Mouse (Mus musculus): ENCODE measurements around the gene Scn4b. TPM values are rescaled to one million over a fixed set of nuclear protein-coding genes. Genes with fewer than 3 reads are reported as not detected.

Scn4b gene
- polyA plus RNA-seq, 1 experiment, result 0.02 TPM

GRCm38 (mm10) chr9:45189661-45190174, 51.5 kb downstream of the Scn4b start:
- H3K27me3 ChIP-seq (ENCODE audit: control insufficient read depth, insufficient read depth, low read length), result no peaks in the 10 kb centered on the region
- no peaks in the 10 kb centered on the region for H3K36me3 ChIP-seq (ENCODE audit: control insufficient read depth, insufficient read depth, low read length)
- no peak overlapping the region for H3K27ac ChIP-seq (ENCODE audit: control insufficient read depth, insufficient read depth, low read depth, low read length)
- H3K4me1 ChIP-seq (ENCODE audit: control insufficient read depth, insufficient read depth, low read length), result no peaks in the 10 kb centered on the region
- no peak overlapping the region for H3K4me3 ChIP-seq (ENCODE audit: control insufficient read depth, low read depth, low read length)
- TF ChIP-seq CTCF (IDR thresholded peaks at IDR 0.05; ENCODE audit: control insufficient read depth, insufficient read depth, insufficient replicate concordance, low read depth, low read length), result no peak
- TF ChIP-seq POLR2A (IDR thresholded peaks at IDR 0.05; ENCODE audit: control insufficient read depth, low read depth, low read length), result no peak

- Histone ChIP-seq H3K36me3 (ENCODE audit: control insufficient read depth, insufficient read depth, low read length) (no peaks in the 10 kb centered on the region), H3K4me1 (ENCODE audit: control insufficient read depth, insufficient read depth, low read length) (no peaks in the 10 kb centered on the region), H3K4me3 (ENCODE audit: control insufficient read depth, low read depth, low read length) (no peak overlapping the region), H3K27me3 (ENCODE audit: control insufficient read depth, insufficient read depth, low read length) (no peaks in the 10 kb centered on the region), H3K27ac (ENCODE audit: control insufficient read depth, insufficient read depth, low read depth, low read length) (no peak overlapping the region)
- TF ChIP-seq POLR2A (IDR thresholded peaks at IDR 0.05; ENCODE audit: control insufficient read depth, low read depth, low read length), result no peak
- TF ChIP-seq CTCF (IDR thresholded peaks at IDR 0.05; ENCODE audit: control insufficient read depth, insufficient read depth, insufficient replicate concordance, low read depth, low read length), result no peak
Observed at GRCm38 (mm10) chr9:45195468-45195867, 57.3 kb downstream of the Scn4b start.

- no peak overlapping the region for H3K27ac ChIP-seq (ENCODE audit: control insufficient read depth, insufficient read depth, low read depth, low read length)
- no peaks in the 10 kb centered on the region for H3K4me1 ChIP-seq (ENCODE audit: control insufficient read depth, insufficient read depth, low read length)
- no peak overlapping the region for H3K4me3 ChIP-seq (ENCODE audit: control insufficient read depth, low read depth, low read length)
- TF ChIP-seq CTCF (IDR thresholded peaks at IDR 0.05; ENCODE audit: control insufficient read depth, insufficient read depth, insufficient replicate concordance, low read depth, low read length), result no peak
- TF ChIP-seq POLR2A (IDR thresholded peaks at IDR 0.05; ENCODE audit: control insufficient read depth, low read depth, low read length), result no peak
- no peaks in the 10 kb centered on the region for H3K36me3 ChIP-seq (ENCODE audit: control insufficient read depth, insufficient read depth, low read length)
- no peaks in the 10 kb centered on the region for H3K27me3 ChIP-seq (ENCODE audit: control insufficient read depth, insufficient read depth, low read length)
Observed at GRCm38 (mm10) chr9:45196125-45196830, 58.1 kb downstream of the Scn4b start.

GRCm38 (mm10) chr9:45197549-45197948, 59.4 kb downstream of the Scn4b start:
- no peak overlapping the region for H3K27ac ChIP-seq (ENCODE audit: control insufficient read depth, insufficient read depth, low read depth, low read length)
- TF ChIP-seq POLR2A (IDR thresholded peaks at IDR 0.05; ENCODE audit: control insufficient read depth, low read depth, low read length), result no peak
- no peak for TF ChIP-seq CTCF (IDR thresholded peaks at IDR 0.05; ENCODE audit: control insufficient read depth, insufficient read depth, insufficient replicate concordance, low read depth, low read length)
- no peaks in the 10 kb centered on the region for H3K27me3 ChIP-seq (ENCODE audit: control insufficient read depth, insufficient read depth, low read length)
- no peaks in the 10 kb centered on the region for H3K36me3 ChIP-seq (ENCODE audit: control insufficient read depth, insufficient read depth, low read length)
- no peak overlapping the region for H3K4me3 ChIP-seq (ENCODE audit: control insufficient read depth, low read depth, low read length)
- no peaks in the 10 kb centered on the region for H3K4me1 ChIP-seq (ENCODE audit: control insufficient read depth, insufficient read depth, low read length)

DNA sequence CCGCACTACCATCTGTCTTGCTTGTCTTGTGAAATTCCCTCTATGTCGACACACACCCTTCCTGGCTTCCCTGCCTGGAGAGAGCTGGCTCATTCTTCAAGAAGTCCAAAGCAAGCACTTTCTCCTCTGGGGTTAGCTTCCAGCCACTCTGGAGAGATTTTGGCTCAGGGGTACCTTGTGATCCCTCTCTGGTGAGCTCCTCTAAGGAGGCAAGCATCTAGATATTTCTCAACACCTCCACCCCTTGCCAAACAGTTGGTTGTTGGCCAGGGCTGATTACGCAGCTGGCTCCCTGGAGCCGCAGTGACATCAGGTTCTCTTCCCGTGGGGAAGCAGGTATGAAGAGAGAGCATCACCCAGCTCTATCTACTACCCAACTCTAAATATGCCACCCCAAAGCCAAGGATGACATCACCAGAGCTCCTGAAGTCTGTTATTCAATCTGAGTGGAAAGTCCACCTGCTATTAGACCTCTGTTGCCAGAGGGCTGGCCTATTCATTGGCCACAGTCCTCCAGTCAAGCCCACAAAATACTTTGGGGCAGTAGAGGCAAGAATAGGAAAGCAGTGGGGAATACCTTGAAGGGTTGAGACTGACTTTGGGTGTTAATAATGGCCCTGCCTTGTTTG, 63.2 kb downstream of the Scn4b start:
- H3K4me3 ChIP-seq (ENCODE audit: control insufficient read depth, low read depth, low read length), result no peak overlapping the region

DNA sequence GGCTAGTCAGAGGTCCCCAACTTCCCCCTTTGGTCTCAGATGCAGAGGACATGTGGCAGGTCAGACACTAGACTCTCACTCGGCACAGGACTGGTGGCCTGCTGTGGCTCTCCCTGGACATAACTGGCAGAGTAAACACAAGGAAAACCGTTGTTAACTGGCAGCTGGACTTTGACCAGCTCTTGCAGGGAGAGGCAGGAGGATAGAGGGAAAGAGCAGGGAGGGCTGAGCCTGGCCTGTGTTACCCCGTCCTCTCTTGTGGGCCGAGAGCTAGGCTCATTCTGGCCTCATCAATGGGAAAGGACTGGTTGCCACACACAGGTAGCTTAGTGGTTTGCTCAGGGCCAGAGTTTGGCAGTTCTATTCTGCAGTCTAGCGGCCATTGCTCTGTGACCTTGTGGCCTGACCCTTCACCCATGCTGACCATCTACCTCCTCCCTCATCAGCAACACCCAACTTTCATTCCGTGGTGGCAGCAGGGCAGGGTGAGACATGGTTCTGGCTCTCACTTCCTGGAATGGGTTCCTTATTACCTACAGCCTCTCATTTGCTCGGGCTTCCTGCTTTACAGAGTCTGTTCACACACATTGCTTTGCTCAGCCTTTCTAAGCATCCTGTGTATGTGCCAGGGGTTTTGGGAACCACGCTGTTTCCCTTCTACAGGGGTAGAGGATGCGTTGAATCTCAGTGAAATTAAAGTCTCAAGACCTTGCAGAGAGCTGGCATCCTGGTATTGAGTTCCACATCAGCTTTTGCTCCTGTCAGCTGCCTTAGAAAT, 64.0 kb downstream of the Scn4b start:
- TF ChIP-seq CTCF (IDR thresholded peaks at IDR 0.05; ENCODE audit: control insufficient read depth, insufficient read depth, insufficient replicate concordance, low read depth, low read length) (no peak), POLR2A (IDR thresholded peaks at IDR 0.05; ENCODE audit: control insufficient read depth, low read depth, low read length) (no peak)
- Histone ChIP-seq H3K36me3 (ENCODE audit: control insufficient read depth, insufficient read depth, low read length) (no peaks in the 10 kb centered on the region), H3K4me3 (ENCODE audit: control insufficient read depth, low read depth, low read length) (no peak overlapping the region), H3K27me3 (ENCODE audit: control insufficient read depth, insufficient read depth, low read length) (no peaks in the 10 kb centered on the region), H3K27ac (ENCODE audit: control insufficient read depth, insufficient read depth, low read depth, low read length) (no peak overlapping the region), H3K4me1 (ENCODE audit: control insufficient read depth, insufficient read depth, low read length) (no peaks in the 10 kb centered on the region)

More for the DNA sequence above, 63.2 kb downstream of the Scn4b start:
- TF ChIP-seq CTCF (IDR thresholded peaks at IDR 0.05; ENCODE audit: control insufficient read depth, insufficient read depth, insufficient replicate concordance, low read depth, low read length) (no peak), POLR2A (IDR thresholded peaks at IDR 0.05; ENCODE audit: control insufficient read depth, low read depth, low read length) (no peak)
- no peaks in the 10 kb centered on the region for H3K4me1 ChIP-seq (ENCODE audit: control insufficient read depth, insufficient read depth, low read length)
- no peak overlapping the region for H3K27ac ChIP-seq (ENCODE audit: control insufficient read depth, insufficient read depth, low read depth, low read length)
- H3K27me3 ChIP-seq (ENCODE audit: control insufficient read depth, insufficient read depth, low read length), result no peaks in the 10 kb centered on the region
- H3K36me3 ChIP-seq (ENCODE audit: control insufficient read depth, insufficient read depth, low read length), result no peaks in the 10 kb centered on the region

Other genes with a start within 250 kb of the Scn4b start
- 134 and 141 TPM in 2 replicates for gene Atp5l, start 217.7 kb upstream of the Scn4b start, polyA plus RNA-seq (2012; rRNA removed)
- 11.5 and 16.6 TPM in 2 replicates for gene Ube4a, start 172.8 kb upstream of the Scn4b start, polyA plus RNA-seq (2012; rRNA removed)
- gene Cd3g, start 158.0 kb upstream of the Scn4b start, polyA plus RNA-seq (2012; rRNA removed), result not detected in 2 replicates
- 49.4 and 55.3 TPM in 2 replicates for gene Cd3d, start 156.6 kb upstream of the Scn4b start, polyA plus RNA-seq (2012; rRNA removed)
- gene Cd3e, start 128.8 kb upstream of the Scn4b start, polyA plus RNA-seq (2012; rRNA removed), result 0.07 and 0.43 TPM in 2 replicates
- 0.65 and 1.7 TPM in 2 replicates for gene Mpzl2, start 98.6 kb upstream of the Scn4b start, polyA plus RNA-seq (2012; rRNA removed)
- 0.58 and 0.67 TPM in 2 replicates for gene Mpzl3, start 83.2 kb upstream of the Scn4b start, polyA plus RNA-seq (2012; rRNA removed)
- gene Jaml, start 59.2 kb upstream of the Scn4b start, polyA plus RNA-seq (2012; rRNA removed), result not detected in 2 replicates
- 0.31 and 0.48 TPM in 2 replicates for gene Scn2b, start 20.6 kb upstream of the Scn4b start, polyA plus RNA-seq (2012; rRNA removed)
- 0.38 and 0.69 TPM in 2 replicates for gene BC049352, start 43.6 kb downstream of the Scn4b start, polyA plus RNA-seq (2012; rRNA removed)
- gene Tmprss4, start 65.7 kb downstream of the Scn4b start, polyA plus RNA-seq (2012; rRNA removed), result 0.06 and 0.22 TPM in 2 replicates
- gene Il10ra, start 130.8 kb downstream of the Scn4b start, polyA plus RNA-seq (2012; rRNA removed), result 0.94 and 1.0 TPM in 2 replicates
- 0.24 and 0.44 TPM in 2 replicates for gene Tmprss13, start 180.7 kb downstream of the Scn4b start, polyA plus RNA-seq (2012; rRNA removed)
- gene Fxyd6, start 231.8 kb downstream of the Scn4b start, polyA plus RNA-seq (2012; rRNA removed), result 35.9 and 50.1 TPM in 2 replicates